Mouse (Mus musculus): Measurements from ENCODE around the gene Zfp750.

The Zfp750 gene

GRCm38 (mm10) chr11:121519131-121519530 is at the start of gene Zfp750:
Gene Zfp750, minus strand, starts transcription at chr11:121519333.
- peak; percentile 13 for DNase-seq (ENCODE audit: low read depth, low spot score)

GRCm38 (mm10) chr11:121564265-121564664 is 45.1 kb upstream of the Zfp750 start:
- no peak for DNase-seq (ENCODE audit: low read depth, low spot score)

- DNase-seq (ENCODE audit: low read depth, low spot score) = no peak
Observed at GRCm38 (mm10) chr11:121563312-121563711, 44.2 kb upstream of the Zfp750 start.

- no peak for DNase-seq (ENCODE audit: low read depth, low spot score)
Observed at GRCm38 (mm10) chr11:121560294-121560663, 41.1 kb upstream of the Zfp750 start.

GRCm38 (mm10) chr11:121559527-121560293 is 40.6 kb upstream of the Zfp750 start:
- DNase-seq (ENCODE audit: low read depth, low spot score) = no peak

GRCm38 (mm10) chr11:121558522-121558921 is 39.4 kb upstream of the Zfp750 start:
- DNase-seq (ENCODE audit: low read depth, low spot score) = no peak

DNA sequence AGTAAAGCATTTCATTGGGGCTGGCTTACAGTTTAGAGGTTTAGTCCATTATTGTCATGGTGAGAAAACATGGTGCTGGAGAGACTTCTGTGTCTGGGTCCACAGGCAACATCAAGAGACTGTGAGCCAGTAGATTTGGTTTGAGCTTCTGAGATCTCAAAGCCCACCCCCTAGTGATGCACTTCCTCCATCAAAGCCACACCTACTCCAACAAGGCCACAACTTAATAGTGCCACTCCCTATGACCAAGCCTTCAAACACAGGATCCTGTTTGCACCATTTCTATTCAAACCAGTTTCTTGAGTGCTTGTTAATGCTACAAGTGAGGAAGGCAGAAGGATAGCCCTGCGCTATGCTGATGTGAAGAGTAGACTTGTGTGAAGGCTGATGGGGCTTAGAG is 38.8 kb upstream of the Zfp750 start:
- DNase-seq (ENCODE audit: low read depth, low spot score) = no peak

- DNase-seq (ENCODE audit: low read depth, low spot score) = no peak
Observed at GRCm38 (mm10) chr11:121556727-121557126, 37.6 kb upstream of the Zfp750 start.

- no peak for DNase-seq (ENCODE audit: low read depth, low spot score)
Observed at GRCm38 (mm10) chr11:121553458-121553857, 34.3 kb upstream of the Zfp750 start.

DNA sequence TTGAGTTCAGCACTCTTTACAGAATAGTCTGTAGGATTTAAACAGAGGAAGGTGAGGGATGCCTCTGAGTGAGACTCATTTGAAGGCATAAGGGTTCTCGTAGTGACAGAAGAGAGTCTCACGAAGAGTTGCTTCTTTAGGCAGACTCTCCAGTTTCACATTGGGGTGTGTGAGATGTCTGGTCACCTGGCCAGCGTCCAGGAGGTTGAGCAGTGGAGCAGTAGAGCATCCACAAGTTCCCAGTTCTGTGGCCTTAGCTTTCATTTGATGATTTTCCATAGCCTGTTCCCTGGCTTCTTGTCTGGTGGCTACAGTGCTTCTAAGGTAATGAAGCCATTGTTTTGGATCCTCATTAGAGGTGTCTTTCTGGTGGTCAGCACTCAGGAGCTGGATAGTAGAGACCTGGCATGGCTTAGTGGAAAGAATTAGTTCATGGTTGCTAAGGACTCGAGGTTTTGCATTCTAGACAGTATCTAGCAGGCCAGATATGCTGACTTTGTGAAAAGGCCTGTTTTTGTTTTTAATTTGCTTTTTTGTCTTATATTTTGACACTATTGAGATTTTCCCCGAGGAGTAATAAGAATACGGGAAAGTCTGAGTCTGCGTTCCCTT is 33.8 kb upstream of the Zfp750 start:
- no peak for DNase-seq (ENCODE audit: low read depth, low spot score)

DNA sequence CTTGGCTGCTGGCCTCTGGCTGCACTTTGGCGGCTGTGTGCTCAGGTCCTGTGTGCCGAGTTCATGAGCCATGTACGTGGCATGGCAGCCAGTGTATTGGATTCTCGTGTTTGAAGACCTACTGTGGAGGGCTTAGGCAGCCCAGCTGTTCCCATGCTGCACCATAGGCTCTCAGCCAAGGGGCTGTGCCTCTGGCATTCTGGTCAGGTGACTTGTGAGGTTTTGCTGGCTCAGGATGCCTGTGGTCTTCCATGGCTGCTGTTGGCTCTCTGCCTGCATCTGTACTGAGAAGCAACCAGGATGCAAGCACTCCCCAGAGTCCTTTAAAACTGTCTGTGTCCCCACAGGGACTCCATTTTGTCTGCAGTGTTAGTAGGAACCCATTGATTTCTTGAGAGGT is 33.0 kb upstream of the Zfp750 start:
- no peak for DNase-seq (ENCODE audit: low read depth, low spot score)

GRCm38 (mm10) chr11:121551206-121551799 is 32.2 kb upstream of the Zfp750 start:
- DNase-seq (ENCODE audit: low read depth, low spot score) = no peak

- no peak for DNase-seq (ENCODE audit: low read depth, low spot score)
Observed at GRCm38 (mm10) chr11:121549843-121550647, 30.9 kb upstream of the Zfp750 start.

DNA sequence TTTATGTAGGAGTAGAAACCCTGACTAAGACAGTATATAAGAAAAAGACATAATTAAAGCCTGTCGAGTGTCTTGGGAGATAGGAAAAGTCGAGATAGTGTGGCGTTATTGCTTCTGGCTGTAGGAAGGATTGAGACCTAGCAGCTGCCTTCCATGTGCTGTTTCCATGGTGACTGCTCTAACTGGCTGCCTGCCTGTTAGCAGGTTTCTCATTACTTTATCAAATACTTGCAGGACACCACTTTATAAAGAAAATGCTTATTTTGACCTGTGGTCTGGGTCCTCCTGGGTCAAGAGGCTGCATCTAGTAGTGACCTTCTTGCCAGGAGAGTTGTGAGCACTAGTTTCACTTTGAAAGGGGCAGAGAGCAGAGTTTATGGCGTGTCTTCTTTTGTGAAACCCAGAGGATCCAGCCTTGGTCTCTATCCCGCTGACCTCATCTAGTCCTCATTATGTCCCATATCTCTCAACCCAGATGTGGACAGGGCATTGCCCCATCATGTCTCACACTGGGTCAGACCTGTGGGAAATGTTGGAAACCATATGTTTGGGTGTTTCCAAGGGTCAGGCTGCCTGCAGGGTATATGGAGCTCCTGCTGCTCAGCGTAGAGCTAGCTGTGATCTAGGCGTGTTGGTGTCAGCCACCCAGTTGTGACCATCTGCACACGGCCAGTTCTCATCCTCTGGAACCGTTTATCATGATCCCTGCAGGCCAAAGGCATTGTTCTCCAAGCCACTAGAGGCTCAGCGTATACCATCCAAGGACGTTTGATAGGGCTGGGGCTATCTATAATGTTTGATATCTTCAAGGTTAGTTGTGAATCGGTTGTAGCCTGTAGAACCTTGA is 30.1 kb upstream of the Zfp750 start:
- no peak for DNase-seq (ENCODE audit: low read depth, low spot score)

DNA sequence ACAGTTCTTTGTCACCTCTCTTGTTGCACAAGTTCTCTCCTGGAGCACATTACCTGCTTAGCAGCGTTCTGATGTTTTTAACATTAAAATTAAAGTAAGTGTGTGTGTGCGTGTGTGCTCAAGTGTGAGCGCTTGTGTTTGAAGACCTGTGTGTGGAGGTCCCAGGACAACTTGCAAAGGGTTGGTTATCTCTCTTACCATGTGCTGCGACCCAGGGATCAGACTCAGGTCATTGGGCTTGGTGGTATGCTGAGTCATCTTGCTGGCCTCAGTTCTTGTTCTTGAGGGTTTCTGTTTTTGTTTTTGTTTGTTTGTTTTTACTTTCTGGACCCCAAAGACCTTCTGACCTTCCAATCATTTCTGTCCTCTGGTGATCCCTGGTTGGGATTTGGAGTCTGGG is 28.8 kb upstream of the Zfp750 start:
- no peak for DNase-seq (ENCODE audit: low read depth, low spot score)

DNA sequence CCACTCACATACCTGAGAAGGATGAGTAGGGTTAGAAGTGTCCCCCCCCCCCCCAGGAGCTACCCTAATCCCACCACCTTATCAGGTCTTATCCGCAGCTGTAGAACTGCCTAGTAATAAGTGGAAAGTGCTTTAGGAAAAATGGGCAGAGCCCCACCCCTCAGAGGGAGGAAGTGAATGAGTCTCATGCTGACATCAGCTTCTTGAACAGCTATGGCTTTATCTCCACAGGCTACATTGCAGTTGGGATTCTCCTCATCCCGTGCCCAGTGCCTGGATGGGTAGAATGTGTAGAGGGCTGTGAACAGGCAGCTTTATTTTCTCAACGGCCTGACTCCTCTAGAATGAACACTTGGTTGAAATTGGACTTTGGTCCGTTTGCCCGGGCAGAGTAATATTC is 28.1 kb upstream of the Zfp750 start:
- DNase-seq (ENCODE audit: low read depth, low spot score) = no peak

GRCm38 (mm10) chr11:121545398-121546034 is 26.4 kb upstream of the Zfp750 start:
- no peak for DNase-seq (ENCODE audit: low read depth, low spot score)

GRCm38 (mm10) chr11:121544755-121545397 is 25.7 kb upstream of the Zfp750 start:
- DNase-seq (ENCODE audit: low read depth, low spot score) = no peak

DNA sequence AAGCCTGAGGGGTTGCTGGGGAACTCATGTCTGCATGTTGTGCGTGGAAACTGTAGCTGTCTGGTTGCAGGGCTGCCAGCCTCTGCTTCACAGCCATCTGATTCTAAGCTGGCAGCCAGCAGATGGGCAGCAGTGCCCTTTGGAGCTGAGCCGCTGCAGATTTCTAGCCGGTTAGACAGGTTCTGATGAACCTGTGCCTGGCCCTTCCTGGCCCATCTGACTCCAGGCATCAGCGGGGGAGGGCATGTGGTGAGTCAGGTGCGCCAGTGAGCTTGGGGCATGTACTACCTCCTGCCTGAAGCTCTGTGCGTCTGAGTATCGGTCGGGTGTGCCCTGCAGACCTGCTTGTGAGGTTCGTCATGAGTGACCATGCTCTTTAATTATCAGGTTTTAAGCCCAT is 24.8 kb upstream of the Zfp750 start:
- no peak for DNase-seq (ENCODE audit: low read depth, low spot score)

GRCm38 (mm10) chr11:121543287-121543856 is 24.2 kb upstream of the Zfp750 start:
- DNase-seq (ENCODE audit: low read depth, low spot score) = no peak
